Mouse (Mus musculus) T-helper 17 cell (primary cell): ENCODE results near the gene Rheb.

Experiments used
- in situ Hi-C, 2 experiments: fragments of 300-600 bp; cut with MboI, MseI; formaldehyde crosslinking; loops; 1 replicate in 1 of 2; 2 replicates in 1 of 2; pipeline ENCODE4 v1.15.1; 2025; ENCODE audit warnings: high pct_unique_total_duplicates in 2 of 2

Rheb gene

DNA sequence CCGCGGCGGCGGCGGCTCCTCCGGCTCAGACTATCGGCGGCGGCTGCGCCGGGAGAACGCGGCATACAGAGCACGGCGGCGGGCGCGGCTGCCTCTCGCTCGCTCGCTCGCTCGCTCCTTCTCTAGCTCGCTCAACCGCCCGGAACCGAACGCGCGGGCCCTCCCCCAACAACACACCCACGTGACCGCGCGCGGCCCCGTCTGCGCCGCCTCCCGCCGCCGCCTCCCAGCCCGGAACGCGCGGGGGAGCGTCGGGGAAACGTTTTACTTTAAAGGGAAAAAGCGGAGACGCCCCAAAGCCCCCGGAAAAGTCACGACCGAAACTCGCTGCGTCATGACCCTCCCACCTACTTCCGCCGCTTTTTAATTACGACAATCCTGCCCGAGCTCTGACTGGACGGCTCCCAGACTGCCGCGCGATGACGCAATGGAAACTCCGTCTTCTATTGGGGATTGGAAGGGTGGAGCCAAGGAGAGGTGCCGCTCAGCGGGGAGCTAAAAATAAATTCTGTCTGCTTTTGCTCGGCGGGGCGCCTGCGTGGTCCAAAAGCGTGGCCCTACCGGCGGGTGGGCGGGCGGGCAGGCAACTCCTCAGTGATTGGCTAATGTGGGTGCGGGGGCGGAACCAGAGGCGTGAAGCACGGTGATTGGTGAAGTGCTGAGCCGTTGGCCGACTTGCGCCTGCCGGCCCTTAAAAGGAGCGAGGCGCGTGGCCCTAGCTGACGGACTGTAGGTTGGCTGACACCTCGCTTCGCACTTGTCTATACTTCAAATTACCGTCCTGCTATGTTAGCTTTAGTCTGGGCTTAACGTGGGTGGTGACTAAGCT lies at the start of gene Rheb:
Gene Rheb (minus strand): TSS at position 351 of the 829 bp plus-strand sequence.
- in situ Hi-C loops = loop anchor here in 1 of 2 experiments (25.0 kb wide), 1 partner anchor 1405 kb away; the partner anchor contains the start of gene Kmt2e

DNA sequence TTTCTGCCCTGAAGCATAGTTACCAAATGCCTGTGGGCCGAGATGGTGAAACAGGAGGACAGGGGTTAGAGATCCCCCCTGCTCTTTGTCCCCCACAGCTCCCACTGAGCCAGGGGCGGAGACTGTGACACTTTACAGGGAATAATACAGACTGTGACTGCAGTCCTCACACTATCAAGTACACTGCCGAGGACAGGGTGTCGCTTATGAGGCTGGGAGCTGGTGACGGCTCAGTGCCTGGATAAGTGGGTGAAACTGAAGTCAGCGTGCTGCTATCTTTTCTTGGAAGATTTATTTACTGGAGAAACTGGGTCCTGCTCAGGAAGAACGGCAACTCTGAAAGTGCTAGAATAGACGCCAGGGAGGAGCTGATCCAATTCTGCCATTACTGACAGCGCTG lies 47.4 kb upstream of the Rheb start:
- in situ Hi-C loops = no loop called here

DNA sequence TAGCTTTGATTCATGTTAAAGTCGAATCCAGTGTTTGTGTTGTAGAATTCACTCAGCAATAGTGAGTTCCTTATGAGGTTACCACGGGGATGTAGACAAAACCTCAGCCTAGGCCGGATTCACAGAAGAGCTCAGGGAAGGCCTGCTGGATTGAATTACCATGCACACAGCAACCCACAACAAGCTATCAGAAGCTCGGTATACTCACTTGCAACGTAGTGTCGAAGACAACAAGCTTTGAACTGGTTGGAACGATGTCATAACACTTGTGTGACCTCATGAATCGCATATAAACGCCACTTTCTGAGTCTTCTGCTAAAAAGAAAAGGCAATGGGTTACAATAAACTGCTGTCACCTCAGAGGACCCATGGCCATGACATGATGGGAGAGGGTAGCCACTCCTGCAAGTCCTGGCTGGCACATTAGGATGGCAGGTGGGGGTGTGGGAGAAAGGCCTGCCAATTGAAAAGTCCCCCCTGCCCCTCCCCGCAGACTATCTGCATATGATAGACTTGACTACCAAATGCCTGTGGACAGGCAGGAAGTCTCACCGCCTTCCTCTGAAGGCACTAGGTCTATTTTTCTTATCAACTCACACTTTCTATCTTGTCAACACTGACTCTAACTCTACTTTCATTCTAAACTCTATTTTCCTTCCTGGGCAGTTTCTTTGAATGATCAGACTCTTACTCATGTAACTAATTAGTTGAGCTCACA lies 46.6 kb upstream of the Rheb start:
- in situ Hi-C loops = no loop called here

DNA sequence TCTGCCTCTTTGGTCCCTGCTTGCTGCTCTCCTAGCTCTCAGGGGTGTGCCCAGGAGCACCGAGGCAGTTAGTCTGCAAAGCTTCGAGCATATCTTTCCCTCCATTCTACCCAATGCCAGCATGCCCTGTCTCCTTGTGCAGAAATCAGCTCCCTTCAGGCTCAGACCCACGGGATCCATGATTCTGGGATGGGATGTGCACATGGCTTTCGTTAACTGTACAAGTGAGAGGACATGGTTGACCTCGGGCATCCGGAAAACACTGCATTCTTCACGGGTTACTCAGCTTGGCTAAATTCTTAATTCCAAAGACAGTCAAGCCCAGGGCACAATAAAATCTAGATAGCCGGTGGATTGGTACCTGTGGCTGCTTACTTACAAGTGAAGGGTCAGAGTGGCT lies 44.8 kb upstream of the Rheb start:
- in situ Hi-C loops = no loop called here

DNA sequence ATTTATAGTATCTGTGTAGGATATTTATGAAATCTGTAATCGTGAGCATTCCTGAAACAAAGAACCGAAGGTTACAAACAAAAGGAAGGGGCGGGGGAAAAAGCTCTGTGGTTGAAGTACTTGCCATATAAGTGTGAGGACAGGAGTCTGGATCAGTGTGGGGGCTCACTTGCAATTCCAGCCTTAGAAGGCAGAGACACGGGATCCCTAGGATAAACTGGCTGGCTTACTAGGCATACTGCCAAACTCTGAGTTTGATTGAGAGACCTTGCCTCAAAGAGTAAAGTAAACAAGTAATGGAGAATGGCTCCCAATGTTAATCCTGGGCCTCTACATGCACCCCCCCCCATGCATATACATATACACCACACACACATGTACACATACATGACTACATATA lies 36.3 kb upstream of the Rheb start:
- in situ Hi-C loops = no loop called here

DNA sequence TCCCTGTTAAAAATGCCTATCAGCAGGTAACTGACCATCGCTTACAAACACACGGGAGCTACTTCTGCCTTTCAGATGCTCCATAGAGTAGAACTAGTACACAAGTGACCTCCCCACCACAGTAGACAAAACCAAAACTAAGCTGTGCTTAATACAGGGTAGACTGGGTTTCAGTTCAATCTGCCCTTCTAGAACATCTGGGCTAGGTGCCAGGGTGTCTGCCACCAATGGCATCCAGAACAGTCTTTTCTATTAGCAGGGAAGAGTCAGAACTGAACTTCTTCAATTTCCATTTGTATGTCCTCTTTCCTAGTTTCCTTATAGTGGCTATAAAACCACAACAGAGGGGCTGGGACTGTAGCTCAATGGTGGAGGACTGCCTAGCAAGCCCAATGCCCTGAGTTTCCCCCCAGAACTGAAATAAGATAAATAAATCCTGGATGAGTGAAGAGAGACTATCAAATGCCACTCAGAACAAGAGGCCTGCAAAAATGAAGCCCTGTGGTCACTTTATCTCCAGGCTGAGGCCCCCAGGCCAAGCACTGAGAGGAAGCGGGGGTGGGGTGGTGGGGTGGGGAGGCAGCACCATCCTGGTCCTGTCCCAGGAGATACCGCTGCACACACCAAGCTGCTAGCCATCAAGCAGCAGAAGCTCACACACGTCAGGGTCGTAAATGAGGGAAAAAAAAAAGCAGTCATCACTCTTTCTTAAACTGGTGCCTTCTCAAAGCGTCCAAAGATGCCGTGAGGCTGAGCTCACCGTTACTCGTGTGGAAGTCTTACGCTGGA lies 35.6 kb upstream of the Rheb start:
- in situ Hi-C loops = no loop called here

DNA sequence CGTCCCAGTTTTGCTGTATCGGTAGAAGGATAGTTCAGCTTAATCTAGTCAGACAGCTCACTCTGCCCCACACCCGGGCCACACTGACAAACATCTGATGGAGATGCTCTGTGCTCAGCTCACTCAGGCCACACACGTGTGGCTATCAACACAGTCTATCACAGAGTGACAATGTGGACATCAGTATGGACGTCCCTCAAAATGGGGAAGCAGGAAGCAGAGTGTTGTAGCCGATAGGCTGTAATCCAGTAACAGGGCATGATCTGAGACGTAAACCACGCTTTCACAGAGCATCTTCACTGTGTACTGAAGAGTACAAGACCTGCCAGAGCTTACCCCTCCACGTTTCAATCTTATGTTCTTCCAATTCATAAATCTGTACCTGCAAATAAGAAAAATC lies 34.2 kb upstream of the Rheb start:
- in situ Hi-C loops = no loop called here

DNA sequence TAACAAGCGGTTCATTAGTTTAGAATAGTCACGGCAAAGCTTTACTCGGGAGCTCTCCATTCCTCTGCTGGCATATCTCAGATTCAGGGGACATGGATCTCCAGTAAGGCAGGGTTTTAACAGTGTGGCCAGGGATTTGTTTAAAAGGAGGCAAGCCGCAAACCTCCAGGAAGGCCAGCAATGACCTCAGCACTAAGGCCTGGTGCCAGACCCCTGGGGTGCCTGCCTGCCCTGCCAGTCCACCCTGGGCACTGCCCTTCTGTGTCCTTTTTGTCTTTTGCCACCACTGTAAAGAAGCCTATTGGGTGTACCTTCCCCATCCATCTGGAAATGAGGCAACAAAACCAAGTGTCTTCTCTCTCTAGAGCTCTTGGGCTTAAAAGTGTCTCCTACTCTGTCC lies 31.7 kb upstream of the Rheb start:
- in situ Hi-C loops = no loop called here

DNA sequence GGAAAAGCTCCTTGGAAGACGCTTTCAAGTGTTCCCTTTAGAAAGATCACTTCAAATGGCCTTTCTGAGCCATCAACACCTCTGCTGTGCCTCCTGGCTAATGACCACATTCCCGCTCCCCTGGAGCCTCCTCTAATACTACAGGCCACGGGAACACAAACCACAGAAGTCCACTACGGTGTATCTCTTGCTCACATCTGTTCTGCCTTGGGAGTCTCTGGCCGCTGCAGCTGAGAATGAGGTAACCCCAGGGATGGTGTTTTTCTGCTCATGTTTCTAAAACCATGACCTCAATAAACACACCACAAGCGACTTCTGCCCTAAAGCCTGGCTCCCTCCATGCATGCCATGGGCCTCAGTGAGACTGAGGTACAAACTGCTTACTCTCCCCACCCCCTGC lies 30.8 kb upstream of the Rheb start:
- in situ Hi-C loops = no loop called here

DNA sequence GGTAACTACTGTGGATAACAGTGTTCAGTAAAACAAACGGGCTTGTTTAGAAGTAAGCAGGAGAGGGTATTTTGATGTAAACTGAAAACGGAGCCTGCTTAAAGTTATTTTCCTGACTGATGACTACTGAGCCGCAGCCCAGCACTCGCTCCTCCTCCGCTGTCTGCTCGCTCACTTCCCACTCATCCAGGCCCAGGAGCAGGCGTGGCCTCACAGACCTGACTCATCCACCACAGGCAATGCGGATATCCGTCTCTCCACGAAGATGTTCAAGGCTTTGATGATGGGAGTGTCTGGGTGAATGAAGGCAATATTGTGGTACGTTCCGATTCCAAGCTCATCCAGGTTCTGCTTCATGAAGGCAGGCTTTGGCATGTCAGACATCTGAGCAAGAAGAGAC lies 28.9 kb upstream of the Rheb start:
- in situ Hi-C loops = no loop called here

DNA sequence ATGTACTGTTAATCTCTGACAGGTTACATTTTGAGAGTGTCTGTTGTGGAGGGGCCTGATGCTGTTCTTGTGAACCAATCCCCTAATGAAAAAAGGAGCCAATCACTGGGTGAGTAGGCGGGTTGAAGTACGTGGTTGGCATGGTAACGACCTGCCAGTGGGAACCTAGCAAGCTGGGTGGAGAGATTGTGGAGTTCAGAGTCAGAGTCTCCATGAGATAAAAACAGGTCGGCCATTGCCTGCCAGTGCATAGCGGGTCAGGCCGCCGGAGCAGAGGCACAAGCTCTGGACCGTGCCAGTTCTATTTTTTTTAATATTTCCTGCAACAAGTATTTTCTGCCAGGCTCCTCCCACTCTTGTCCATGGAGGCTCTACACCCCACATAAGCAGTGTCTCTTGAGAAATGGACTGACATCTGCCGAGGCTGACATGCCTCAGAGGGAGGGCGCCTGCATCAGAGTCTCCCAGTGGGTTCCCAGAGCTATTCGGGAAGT lies 27.4 kb upstream of the Rheb start:
- in situ Hi-C loops = no loop called here

DNA sequence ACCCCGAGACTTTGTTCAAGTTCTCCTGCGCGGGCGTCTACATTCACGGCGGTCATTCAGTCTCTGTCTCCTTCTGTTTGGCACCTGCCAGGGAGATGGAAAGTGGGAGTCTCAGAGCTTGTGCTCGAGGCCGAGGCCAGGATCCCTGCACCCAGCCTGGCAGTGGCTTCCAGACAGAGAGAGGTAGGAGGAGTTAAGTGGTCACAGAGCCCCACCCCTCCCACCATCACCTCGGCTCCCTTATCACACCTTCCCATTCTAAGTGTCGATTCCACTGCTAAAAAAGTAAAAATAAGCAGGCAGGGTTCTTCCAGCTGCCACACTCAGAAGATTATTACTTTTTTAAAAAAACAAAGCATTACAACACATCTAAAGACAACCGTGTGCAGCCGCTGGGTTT lies 21.4 kb upstream of the Rheb start:
- in situ Hi-C loops = no loop called here

DNA sequence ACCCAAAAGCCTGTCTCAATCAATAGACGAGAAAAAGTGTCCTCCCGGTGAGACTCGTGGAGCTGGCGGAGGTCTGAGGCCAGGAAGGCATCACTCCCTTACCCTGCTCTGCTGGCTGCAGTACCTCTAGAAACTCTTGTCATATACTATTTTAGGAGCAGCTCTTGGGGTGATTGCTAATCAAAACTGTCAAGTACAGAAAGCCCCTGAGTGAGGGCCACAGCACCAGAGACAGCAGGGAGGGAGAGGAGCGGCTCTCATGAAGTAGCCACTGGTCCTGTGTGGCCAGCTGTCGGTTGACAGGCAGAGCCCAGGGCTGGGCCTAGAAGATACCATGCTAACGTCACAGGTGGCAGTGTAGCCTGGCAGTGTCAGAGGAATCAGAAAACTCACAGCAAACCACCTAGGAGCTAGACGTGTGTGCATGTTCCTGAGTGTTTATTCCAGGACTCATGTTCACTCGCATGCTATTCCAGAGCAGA lies 19.1 kb upstream of the Rheb start:
- in situ Hi-C loops = no loop called here

DNA sequence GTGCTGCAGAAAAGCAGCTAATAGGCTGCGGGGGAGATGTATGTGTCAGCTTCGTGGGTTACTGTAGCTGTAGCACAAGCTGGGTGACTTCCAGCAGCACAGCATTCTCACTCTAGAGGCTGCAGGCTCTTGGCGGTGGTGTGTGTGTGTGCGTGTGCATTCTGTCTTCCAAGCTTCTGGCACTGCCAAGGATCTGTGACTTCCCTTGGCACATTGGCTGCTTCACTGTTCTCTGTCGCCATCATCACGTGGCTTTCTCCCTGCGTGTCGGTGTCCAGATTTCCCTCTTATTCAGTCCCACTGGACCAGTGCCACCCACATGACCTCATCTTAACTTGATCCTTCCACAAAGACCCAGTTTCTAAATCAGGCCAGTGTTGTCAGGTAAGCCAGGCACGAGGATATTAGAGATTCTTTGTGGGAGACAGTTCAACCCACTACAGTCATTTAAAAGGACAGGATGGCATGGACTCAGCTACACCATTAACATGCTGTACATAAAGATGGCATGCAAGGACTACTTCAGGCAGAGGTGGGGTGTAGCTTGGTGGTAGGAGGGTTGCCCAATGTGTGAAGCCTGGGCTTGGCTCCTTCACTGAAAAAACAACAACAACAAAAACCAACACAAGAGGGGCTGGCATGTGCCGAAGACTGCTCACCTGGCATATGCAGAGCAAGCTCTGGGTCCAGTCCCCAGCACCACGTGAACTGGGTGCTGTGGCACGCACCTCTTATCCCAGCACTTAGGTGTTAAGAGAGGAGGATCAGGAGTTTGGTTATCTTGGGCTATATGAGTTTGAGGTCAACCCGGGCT lies 18.4 kb upstream of the Rheb start:
- in situ Hi-C loops = no loop called here

DNA sequence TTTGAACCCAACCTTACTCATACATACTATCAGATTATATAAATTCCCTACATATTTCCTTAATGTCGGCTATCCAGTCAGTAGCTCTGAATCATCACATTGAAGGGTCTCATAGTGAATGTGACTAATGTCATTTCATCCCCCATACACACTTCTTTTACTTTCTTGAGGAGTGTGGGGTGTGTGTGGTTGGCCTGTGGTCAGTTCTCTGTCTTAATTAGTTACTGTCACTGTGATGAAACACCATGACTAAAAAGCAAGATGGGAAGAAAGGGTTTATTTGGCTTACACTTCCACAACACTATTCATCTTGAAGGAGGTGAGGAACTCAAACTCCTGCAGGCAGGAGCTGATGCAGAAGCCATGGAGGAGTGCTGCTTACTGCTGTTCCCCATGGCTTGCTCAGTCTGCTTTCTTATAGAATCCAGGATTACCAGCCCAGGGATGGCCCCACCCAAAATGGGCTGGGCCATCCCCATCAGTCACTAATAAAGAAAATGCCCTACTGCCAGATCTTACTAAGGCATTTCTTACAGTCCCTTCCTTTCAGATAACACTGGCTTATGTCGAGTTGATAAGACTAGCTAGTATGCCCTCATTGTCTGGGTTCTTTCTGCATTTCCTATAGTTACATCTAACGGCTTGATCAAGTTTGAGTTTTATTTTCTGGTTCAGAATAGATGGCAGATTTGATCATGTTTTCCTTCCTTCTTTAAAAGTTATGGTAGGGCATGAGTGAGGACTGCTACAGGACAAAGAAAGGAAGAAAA lies 17.5 kb upstream of the Rheb start:
- in situ Hi-C loops = no loop called here

DNA sequence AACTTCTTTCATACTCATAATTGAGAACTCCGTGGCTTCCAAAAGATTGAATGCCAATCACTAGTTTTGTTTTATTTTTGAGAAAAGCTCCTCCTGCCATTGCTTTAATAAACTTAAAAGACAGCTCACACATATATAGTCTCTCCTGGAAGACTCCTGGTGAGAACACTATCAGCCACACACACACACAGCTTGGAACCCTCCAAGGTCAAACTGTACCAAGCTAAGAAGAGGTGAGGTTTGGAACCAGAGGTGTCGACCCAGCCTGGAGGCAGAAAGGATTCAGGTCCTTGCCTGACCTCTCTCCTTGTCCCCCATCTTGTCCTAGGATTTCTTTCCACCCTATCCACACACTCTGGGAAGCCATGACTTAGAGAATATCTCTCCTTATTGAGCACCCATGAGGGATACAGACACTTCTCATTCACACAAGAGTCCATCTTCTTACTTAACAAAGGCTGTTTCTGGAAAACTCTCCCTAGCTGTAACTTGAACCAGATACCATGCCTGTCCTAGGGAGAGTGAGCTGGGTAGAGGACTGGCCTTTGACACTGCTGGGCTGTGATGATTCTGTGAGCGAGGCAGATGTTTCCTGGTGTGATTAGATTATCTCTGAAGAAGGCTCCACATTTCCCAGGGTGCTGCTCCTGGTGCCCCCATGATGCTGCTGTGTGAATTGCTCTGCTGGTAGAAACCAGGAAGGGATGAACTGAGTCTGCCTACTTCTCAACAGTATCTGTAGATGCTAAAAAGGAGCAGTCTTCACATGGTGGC lies 12.6 kb upstream of the Rheb start:
- in situ Hi-C loops = no loop called here

DNA sequence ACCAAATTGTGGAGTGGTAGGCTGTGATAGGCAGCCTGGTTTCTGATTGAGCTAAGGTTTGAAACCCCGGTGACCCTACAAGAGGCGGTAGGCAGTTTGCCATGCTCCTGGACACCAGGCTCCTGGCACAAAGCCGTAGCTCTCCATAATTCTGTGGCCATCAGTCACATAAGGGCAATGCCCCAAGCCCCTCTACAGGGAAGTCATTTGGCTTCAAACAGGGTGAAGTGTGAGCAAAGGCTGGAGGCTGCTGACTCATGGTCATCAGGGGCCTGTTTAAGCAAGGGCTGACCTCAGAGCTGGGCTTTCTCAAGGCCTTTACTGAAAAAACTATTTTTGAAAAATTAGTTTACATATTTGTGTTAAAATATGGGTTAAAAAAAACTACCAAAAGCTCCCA lies 11.8 kb upstream of the Rheb start:
- in situ Hi-C loops = no loop called here

DNA sequence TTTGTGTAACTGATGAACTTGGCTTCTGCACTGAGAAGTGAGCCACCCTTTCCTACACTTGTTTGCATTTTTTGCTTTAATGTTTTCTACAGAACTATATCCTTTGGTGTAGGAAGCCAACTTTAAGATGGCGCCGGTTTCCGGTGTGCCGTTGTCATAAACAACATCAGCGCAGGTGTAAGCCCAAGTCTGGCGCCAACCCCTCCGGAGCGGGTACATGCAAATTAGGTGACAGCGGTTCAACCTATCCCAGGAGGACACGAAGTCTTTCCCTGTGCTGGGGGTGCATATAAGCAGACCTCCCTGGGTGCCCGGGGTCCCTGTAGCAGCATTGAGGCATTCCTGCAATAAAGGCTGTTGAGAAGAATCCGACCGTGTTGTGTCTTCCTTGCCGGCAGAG lies 5.8 kb upstream of the Rheb start:
- in situ Hi-C loops = loop anchor here in 1 of 2 experiments (25.0 kb wide), 1 partner anchor 1411 kb away; the partner anchor contains the start of gene Kmt2e

DNA sequence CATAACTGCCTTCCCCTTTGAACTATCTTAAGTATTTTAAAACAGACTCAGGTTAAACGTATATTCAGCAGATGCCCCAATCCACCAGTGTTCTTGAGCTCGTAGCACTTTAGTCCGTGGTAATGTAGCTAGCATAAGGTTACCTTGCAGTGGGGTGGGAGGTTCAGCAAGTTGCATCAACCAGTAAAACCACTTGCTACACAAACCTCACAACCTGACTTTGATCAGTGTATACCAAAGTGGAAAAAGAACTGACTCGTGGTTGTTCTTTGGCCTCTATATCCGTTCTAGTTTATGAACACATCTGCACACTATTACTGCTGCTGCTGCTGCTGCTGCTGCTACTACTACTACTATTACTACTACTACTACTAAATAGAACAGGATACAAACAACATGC lies 1.4 kb upstream of the Rheb start:
- in situ Hi-C loops = loop anchor here in 1 of 2 experiments (25.0 kb wide), 1 partner anchor 1407 kb away; the partner anchor contains the start of gene Kmt2e
